Mouse (Mus musculus): ENCODE measurements around the gene Phox2b. TPM values are rescaled to one million over a fixed set of nuclear protein-coding genes. Genes with fewer than 3 reads are reported as not detected.

Gene Phox2b
- polyA plus RNA-seq (2014; fragmentation: Nextera tagmentation; extraction: Ambion mirVana), result 0.17 and 0.20 TPM in 2 replicates

- Histone ChIP-seq H3K4me1 (ENCODE audit: control insufficient read depth, insufficient read depth, low read length) (peaks cover 6% of the 10 kb centered on the region), H3K4me3 (ENCODE audit: low read depth, low read length) (no peak within 1 kb of the TSS), H3K9me3 (ENCODE audit: control insufficient read depth, low read length) (no peaks in the 10 kb centered on the region), H3K36me3 (ENCODE audit: control insufficient read depth, insufficient read depth, low read length) (no peaks in the 10 kb centered on the region), H3K9ac (ENCODE audit: low read length) (no peak within 1 kb of the TSS), H3K27ac (replicated peaks; ENCODE audit: low read depth, low read length) (no peak within 1 kb of the TSS), H3K27me3 (ENCODE audit: control insufficient read depth, insufficient read depth, low read length) (peaks cover 84% of the 10 kb centered on the region), H3K4me2 (ENCODE audit: low read depth, severe bottlenecking) (no peak within 1 kb of the TSS)
- DNase-seq (ENCODE audit: low spot score) (peak; percentile 64), ATAC-seq (ENCODE audit: insufficient number of reproducible peaks, low FRiP score, low TSS enrichment, low read depth) (no peak)
- WGBS, result under 1% methylated on average over 16 of the region's 16 CpGs
Measured at GRCm38 (mm10) chr5:67098733-67099323, at the start of gene Phox2b. TSS of gene Phox2b (minus strand) at chr5:67099301.

- Histone ChIP-seq H3K4me1 (ENCODE audit: control insufficient read depth, insufficient read depth, low read length) (0 out of 2 replicates have a peak, but pooled peaks cover 2% of the 10 kb centered on the region), H3K27ac (replicated peaks; ENCODE audit: low read depth, low read length) (no peak overlapping the region), H3K4me2 (ENCODE audit: low read depth, severe bottlenecking) (no peak overlapping the region), H3K36me3 (ENCODE audit: control insufficient read depth, insufficient read depth, low read length) (no peaks in the 10 kb centered on the region), H3K27me3 (ENCODE audit: control insufficient read depth, insufficient read depth, low read length) (no peaks in the 10 kb centered on the region), H3K9me3 (ENCODE audit: control insufficient read depth, low read length) (no peaks in the 10 kb centered on the region), H3K4me3 (ENCODE audit: low read depth, low read length) (no peak overlapping the region), H3K9ac (ENCODE audit: low read length) (no peak overlapping the region)
- ATAC-seq (ENCODE audit: insufficient number of reproducible peaks, low FRiP score, low TSS enrichment, low read depth) (no peak), DNase-seq (ENCODE audit: low spot score) (no peak)
- 69% methylated on average over 4 of the region's 4 CpGs for WGBS
Measured at GRCm38 (mm10) chr5:67142622-67143021, 43.5 kb upstream of the Phox2b start.

- ATAC-seq (ENCODE audit: insufficient number of reproducible peaks, low FRiP score, low TSS enrichment, low read depth) (no peak), DNase-seq (ENCODE audit: low spot score) (no peak)
- Histone ChIP-seq H3K4me2 (ENCODE audit: low read depth, severe bottlenecking) (no peak overlapping the region), H3K36me3 (ENCODE audit: control insufficient read depth, insufficient read depth, low read length) (no peaks in the 10 kb centered on the region), H3K4me3 (ENCODE audit: low read depth, low read length) (no peak overlapping the region), H3K4me1 (ENCODE audit: control insufficient read depth, insufficient read depth, low read length) (no peaks in the 10 kb centered on the region), H3K9me3 (ENCODE audit: control insufficient read depth, low read length) (no peaks in the 10 kb centered on the region), H3K27me3 (ENCODE audit: control insufficient read depth, insufficient read depth, low read length) (no peaks in the 10 kb centered on the region), H3K9ac (ENCODE audit: low read length) (no peak overlapping the region), H3K27ac (replicated peaks; ENCODE audit: low read depth, low read length) (no peak overlapping the region)
- 69% methylated on average over 25 of the region's 25 CpGs for WGBS
Measured at GRCm38 (mm10) chr5:67139052-67140015, 40.2 kb upstream of the Phox2b start.

- ATAC-seq (ENCODE audit: insufficient number of reproducible peaks, low FRiP score, low TSS enrichment, low read depth) (no peak), DNase-seq (ENCODE audit: low spot score) (no peak)
- Histone ChIP-seq H3K36me3 (ENCODE audit: control insufficient read depth, insufficient read depth, low read length) (no peaks in the 10 kb centered on the region), H3K4me2 (ENCODE audit: low read depth, severe bottlenecking) (no peak overlapping the region), H3K27me3 (ENCODE audit: control insufficient read depth, insufficient read depth, low read length) (no peaks in the 10 kb centered on the region), H3K9ac (ENCODE audit: low read length) (no peak overlapping the region), H3K4me1 (ENCODE audit: control insufficient read depth, insufficient read depth, low read length) (no peaks in the 10 kb centered on the region), H3K9me3 (ENCODE audit: control insufficient read depth, low read length) (no peaks in the 10 kb centered on the region), H3K4me3 (ENCODE audit: low read depth, low read length) (no peak overlapping the region), H3K27ac (replicated peaks; ENCODE audit: low read depth, low read length) (no peak overlapping the region)
- WGBS, result 62% methylated on average over 8 of the region's 8 CpGs
Measured at GRCm38 (mm10) chr5:67138643-67139042, 39.5 kb upstream of the Phox2b start.

GRCm38 (mm10) chr5:67134698-67135097 is 35.6 kb upstream of the Phox2b start:
- H3K4me1 ChIP-seq (ENCODE audit: control insufficient read depth, insufficient read depth, low read length), result no peaks in the 10 kb centered on the region

GRCm38 (mm10) chr5:67131671-67132070 is 32.6 kb upstream of the Phox2b start:
- WGBS, result 81% methylated on average over 2 of the region's 2 CpGs
- no peaks in the 10 kb centered on the region for H3K36me3 ChIP-seq (ENCODE audit: control insufficient read depth, insufficient read depth, low read length)

More at GRCm38 (mm10) chr5:67134698-67135097, 35.6 kb upstream of the Phox2b start:
- ATAC-seq (ENCODE audit: insufficient number of reproducible peaks, low FRiP score, low TSS enrichment, low read depth), result no peak
- Histone ChIP-seq H3K36me3 (ENCODE audit: control insufficient read depth, insufficient read depth, low read length) (no peaks in the 10 kb centered on the region), H3K9ac (ENCODE audit: low read length) (no peak overlapping the region), H3K9me3 (ENCODE audit: control insufficient read depth, low read length) (no peaks in the 10 kb centered on the region), H3K4me3 (ENCODE audit: low read depth, low read length) (no peak overlapping the region), H3K27ac (replicated peaks; ENCODE audit: low read depth, low read length) (no peak overlapping the region), H3K4me2 (ENCODE audit: low read depth, severe bottlenecking) (no peak overlapping the region), H3K27me3 (ENCODE audit: control insufficient read depth, insufficient read depth, low read length) (no peaks in the 10 kb centered on the region)
- WGBS, result 64% methylated on average over 6 of the region's 6 CpGs
- DNase-seq (ENCODE audit: low spot score), result peak; percentile 54

GRCm38 (mm10) chr5:67106261-67106660 is 7.2 kb upstream of the Phox2b start:
- Histone ChIP-seq H3K4me1 (ENCODE audit: control insufficient read depth, insufficient read depth, low read length) (no peaks in the 10 kb centered on the region), H3K27me3 (ENCODE audit: control insufficient read depth, insufficient read depth, low read length) (peaks cover 36% of the 10 kb centered on the region), H3K27ac (replicated peaks; ENCODE audit: low read depth, low read length) (no peak overlapping the region), H3K4me3 (ENCODE audit: low read depth, low read length) (no peak overlapping the region), H3K9me3 (ENCODE audit: control insufficient read depth, low read length) (no peaks in the 10 kb centered on the region), H3K9ac (ENCODE audit: low read length) (no peak overlapping the region), H3K36me3 (ENCODE audit: control insufficient read depth, insufficient read depth, low read length) (no peaks in the 10 kb centered on the region), H3K4me2 (ENCODE audit: low read depth, severe bottlenecking) (no peak overlapping the region)
- ATAC-seq (ENCODE audit: insufficient number of reproducible peaks, low FRiP score, low TSS enrichment, low read depth) (no peak), DNase-seq (ENCODE audit: low spot score) (no peak)
- WGBS, result 95% methylated on average over 2 of the region's 2 CpGs

More at GRCm38 (mm10) chr5:67131671-67132070, 32.6 kb upstream of the Phox2b start:
- H3K27me3 ChIP-seq (ENCODE audit: control insufficient read depth, insufficient read depth, low read length), result no peaks in the 10 kb centered on the region
- H3K27ac ChIP-seq (replicated peaks; ENCODE audit: low read depth, low read length), result no peak overlapping the region
- H3K4me2 ChIP-seq (ENCODE audit: low read depth, severe bottlenecking), result no peak overlapping the region
- DNase-seq (ENCODE audit: low spot score), result no peak
- H3K4me3 ChIP-seq (ENCODE audit: low read depth, low read length), result no peak overlapping the region
- no peaks in the 10 kb centered on the region for H3K4me1 ChIP-seq (ENCODE audit: control insufficient read depth, insufficient read depth, low read length)
- H3K9ac ChIP-seq (ENCODE audit: low read length), result no peak overlapping the region
- H3K9me3 ChIP-seq (ENCODE audit: control insufficient read depth, low read length), result no peaks in the 10 kb centered on the region
- ATAC-seq (ENCODE audit: insufficient number of reproducible peaks, low FRiP score, low TSS enrichment, low read depth), result no peak

- ATAC-seq (ENCODE audit: insufficient number of reproducible peaks, low FRiP score, low TSS enrichment, low read depth) (no peak), DNase-seq (ENCODE audit: low spot score) (no peak)
- Histone ChIP-seq H3K4me1 (ENCODE audit: control insufficient read depth, insufficient read depth, low read length) (0 out of 2 replicates have a peak, but pooled peaks cover 2% of the 10 kb centered on the region), H3K27ac (replicated peaks; ENCODE audit: low read depth, low read length) (no peak overlapping the region), H3K4me2 (ENCODE audit: low read depth, severe bottlenecking) (no peak overlapping the region), H3K9me3 (ENCODE audit: control insufficient read depth, low read length) (no peaks in the 10 kb centered on the region), H3K9ac (ENCODE audit: low read length) (no peak overlapping the region), H3K4me3 (ENCODE audit: low read depth, low read length) (no peak overlapping the region), H3K27me3 (ENCODE audit: control insufficient read depth, insufficient read depth, low read length) (peaks cover 58% of the 10 kb centered on the region), H3K36me3 (ENCODE audit: control insufficient read depth, insufficient read depth, low read length) (no peaks in the 10 kb centered on the region)
- 7% methylated on average over 3 of the region's 3 CpGs for WGBS
Measured at GRCm38 (mm10) chr5:67103016-67103415, 3.9 kb upstream of the Phox2b start.
